ENCODE assay signal across 11 mouse cellular contexts in genomic region chr7:29469602-29470344, GRCm38 (mm10). TPM values are rescaled to one million over a fixed set of nuclear protein-coding genes. Genes with fewer than 3 reads are reported as not detected.
A peak's percentile ranks its signal among the peaks of the same experiment; 100 is the strongest.
DNase-seq lines count a peak whose midpoint lies in the region; ATAC-seq lines count a peak whose summit lies in the region.
"Had no signal": no experiment of that assay in that cellular context is flagged by ENCODE, and none has a peak within 500 bp of the region (broad histone marks: within the 10 kb centered on the region; RNA-seq: fewer than 3 reads in every experiment).

No protein-coding gene starts in this region.

- intact Hi-C loops in heart, postnatal 36 days (cut with DNase I), result no loop called here

- DNase-seq in frontal cortex, postnatal 25 days (ENCODE audit: low spot score in 2 of 2), result no peak
- peak; percentile 33 for DNase-seq in urinary bladder, postnatal 25 days (ENCODE audit: low spot score)
- DNase-seq in urinary bladder, postnatal 10 days (ENCODE audit: low spot score), result no peak
- DNase-seq in kidney, postnatal 14 days, result peak; percentile 52
- DNase-seq in T-cell, adult 2 months (ENCODE audit: low spot score), result no peak
- no peak for DNase-seq in heart, adult 8-10 months (ENCODE audit: low spot score)
- no peak for DNase-seq in heart, postnatal 36 days
- DNase-seq: embryo, embryonic 11 days; liver had no signal

- ATAC-seq in frontal cortex, adult (ENCODE audit: low TSS enrichment), result peak; percentile 41; the same call in 1 of the 2 replicates
- ATAC-seq: midbrain, embryonic 16.5 days had no signal

RNA-seq across cellular contexts. Expression of gene Sipa1l3, which starts 48.7 kb away (rescaled TPM):
- total RNA-seq in heart, adult 8-10 months (2022), result 10 to 100 TPM in 1 of 4 experiments, 1 to 10 TPM in 3; 6.8 to 10.3 (median 8.2) TPM
- total RNA-seq in heart, postnatal 36 days (2021), result 1 to 10 TPM; 8.4 to 9.7 TPM

Comparison
In these comparisons a context has a peak if more than half of its experiments do, and no peak if none do; other contexts are left out.
1. DNase-seq: peak in urinary bladder, postnatal 25 days (single experiment) and kidney, postnatal 14 days (single experiment); none in frontal cortex, postnatal 25 days (0 of 2), urinary bladder, postnatal 10 days (single experiment), T-cell, adult 2 months (single experiment), heart, adult 8-10 months (single experiment) and heart, postnatal 36 days (0 of 2).